Mouse (Mus musculus): Measurements from ENCODE around the gene Kctd15. TPM values are rescaled to one million over a fixed set of nuclear protein-coding genes. Genes with fewer than 3 reads are reported as not detected.
A peak's percentile ranks its signal among the peaks of the same experiment; 100 is the strongest.

Gene Kctd15
- polyA plus RNA-seq, 1 experiment from 2014 or later: 4.9 TPM

GRCm38 (mm10) chr7:34675120-34675790 lies 18.7 kb upstream of the Kctd15 start:
- peaks cover 34% of the 10 kb centered on the region for H3K27me3 ChIP-seq (replicated peaks; ENCODE audit: control insufficient read depth, insufficient read depth, low read length)
- no peak overlapping the region for H3K9ac ChIP-seq (ENCODE audit: low read depth, low read length)
- H3K4me1 ChIP-seq (replicated peaks; ENCODE audit: control insufficient read depth, insufficient read depth, low read length): no peaks in the 10 kb centered on the region
- H3K4me3 ChIP-seq (ENCODE audit: low read depth, low read length): no peak overlapping the region
- H3K27ac ChIP-seq (ENCODE audit: low read depth, low read length): no peak overlapping the region
- DNase-seq (ENCODE audit: low spot score) (no peak), ATAC-seq (replicated peaks; ENCODE audit: low FRiP score) (no peak)
- H3K4me2 ChIP-seq: no peak overlapping the region; the same call in 1 of the 2 replicates
- WGBS: 16% methylated on average over 42 of the region's 42 CpGs
- H3K9me3 ChIP-seq (ENCODE audit: control insufficient read depth, low read length): no peaks in the 10 kb centered on the region
- H3K36me3 ChIP-seq (ENCODE audit: control insufficient read depth, insufficient read depth, low read length): no peaks in the 10 kb centered on the region

- ATAC-seq (replicated peaks; ENCODE audit: low FRiP score) (no peak), DNase-seq (ENCODE audit: low spot score) (no peak)
- 77% methylated on average over 4 of the region's 4 CpGs for WGBS
- Histone ChIP-seq H3K36me3 (ENCODE audit: control insufficient read depth, insufficient read depth, low read length) (no peaks in the 10 kb centered on the region), H3K4me3 (ENCODE audit: low read depth, low read length) (no peak overlapping the region), H3K9me3 (ENCODE audit: control insufficient read depth, low read length) (no peaks in the 10 kb centered on the region), H3K9ac (ENCODE audit: low read depth, low read length) (no peak overlapping the region), H3K27me3 (replicated peaks; ENCODE audit: control insufficient read depth, insufficient read depth, low read length) (peaks cover 34% of the 10 kb centered on the region), H3K27ac (ENCODE audit: low read depth, low read length) (no peak overlapping the region), H3K4me2 (no peak overlapping the region), H3K4me1 (replicated peaks; ENCODE audit: control insufficient read depth, insufficient read depth, low read length) (no peaks in the 10 kb centered on the region)
These were observed 16.4 kb upstream of the Kctd15 start for GRCm38 (mm10) chr7:34672916-34673315.

GRCm38 (mm10) chr7:34671911-34672310 lies 15.4 kb upstream of the Kctd15 start:
- Histone ChIP-seq H3K27me3 (replicated peaks; ENCODE audit: control insufficient read depth, insufficient read depth, low read length) (peaks cover 34% of the 10 kb centered on the region), H3K9me3 (ENCODE audit: control insufficient read depth, low read length) (no peaks in the 10 kb centered on the region), H3K36me3 (ENCODE audit: control insufficient read depth, insufficient read depth, low read length) (no peaks in the 10 kb centered on the region), H3K9ac (ENCODE audit: low read depth, low read length) (no peak overlapping the region), H3K4me1 (replicated peaks; ENCODE audit: control insufficient read depth, insufficient read depth, low read length) (no peaks in the 10 kb centered on the region), H3K4me3 (ENCODE audit: low read depth, low read length) (no peak overlapping the region), H3K4me2 (no peak overlapping the region), H3K27ac (ENCODE audit: low read depth, low read length) (no peak overlapping the region)
- DNase-seq (ENCODE audit: low spot score): peak; percentile 76
- 0 out of 2 replicates have a peak, but pooled peaks have one; percentile 24 for ATAC-seq (replicated peaks; ENCODE audit: low FRiP score)
- WGBS: 2% methylated on average over 6 of the region's 6 CpGs

- 80% methylated on average over 3 of the region's 3 CpGs for WGBS
These were observed 14.2 kb upstream of the Kctd15 start for GRCm38 (mm10) chr7:34670778-34671177.

DNA sequence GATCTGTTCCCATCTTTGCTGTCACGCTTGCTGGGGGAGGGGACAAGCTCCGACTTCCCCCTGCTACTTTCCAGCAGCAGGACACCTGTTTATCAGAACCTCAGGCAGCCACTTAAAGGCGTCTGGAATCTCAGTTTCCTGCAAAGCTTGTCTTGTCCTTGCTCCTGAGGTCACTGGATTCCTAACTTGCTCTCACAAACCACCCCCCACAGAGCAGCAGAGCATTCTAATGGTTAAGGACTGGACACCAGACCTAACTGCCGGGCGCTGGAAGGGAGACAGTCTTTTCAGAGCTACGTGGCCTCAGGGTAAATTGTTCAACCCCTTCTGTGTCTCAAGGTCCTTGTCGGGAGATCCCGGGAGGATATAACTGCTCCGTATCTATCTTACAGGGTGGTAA lies 12.8 kb upstream of the Kctd15 start:
- H3K36me3 ChIP-seq (ENCODE audit: control insufficient read depth, insufficient read depth, low read length): no peaks in the 10 kb centered on the region
- 20% methylated on average over 9 of the region's 9 CpGs for WGBS
- H3K4me3 ChIP-seq (ENCODE audit: low read depth, low read length): no peak overlapping the region
- no peaks in the 10 kb centered on the region for H3K9me3 ChIP-seq (ENCODE audit: control insufficient read depth, low read length)
- no peak overlapping the region for H3K9ac ChIP-seq (ENCODE audit: low read depth, low read length)
- no peak for DNase-seq (ENCODE audit: low spot score)
- H3K4me1 ChIP-seq (replicated peaks; ENCODE audit: control insufficient read depth, insufficient read depth, low read length): no peaks in the 10 kb centered on the region
- H3K27me3 ChIP-seq (replicated peaks; ENCODE audit: control insufficient read depth, insufficient read depth, low read length): peaks cover 16% of the 10 kb centered on the region
- H3K4me2 ChIP-seq: no peak overlapping the region
- ATAC-seq (replicated peaks; ENCODE audit: low FRiP score): no peak
- no peak overlapping the region for H3K27ac ChIP-seq (ENCODE audit: low read depth, low read length)

More at GRCm38 (mm10) chr7:34670778-34671177, 14.2 kb upstream of the Kctd15 start:
- no peak for DNase-seq (ENCODE audit: low spot score)
- Histone ChIP-seq H3K4me1 (replicated peaks; ENCODE audit: control insufficient read depth, insufficient read depth, low read length) (no peaks in the 10 kb centered on the region), H3K9ac (ENCODE audit: low read depth, low read length) (no peak overlapping the region), H3K4me3 (ENCODE audit: low read depth, low read length) (no peak overlapping the region), H3K9me3 (ENCODE audit: control insufficient read depth, low read length) (no peaks in the 10 kb centered on the region), H3K4me2 (no peak overlapping the region), H3K36me3 (ENCODE audit: control insufficient read depth, insufficient read depth, low read length) (no peaks in the 10 kb centered on the region), H3K27me3 (replicated peaks; ENCODE audit: control insufficient read depth, insufficient read depth, low read length) (peaks cover 30% of the 10 kb centered on the region), H3K27ac (ENCODE audit: low read depth, low read length) (no peak overlapping the region)
- ATAC-seq (replicated peaks; ENCODE audit: low FRiP score): no peak

DNA sequence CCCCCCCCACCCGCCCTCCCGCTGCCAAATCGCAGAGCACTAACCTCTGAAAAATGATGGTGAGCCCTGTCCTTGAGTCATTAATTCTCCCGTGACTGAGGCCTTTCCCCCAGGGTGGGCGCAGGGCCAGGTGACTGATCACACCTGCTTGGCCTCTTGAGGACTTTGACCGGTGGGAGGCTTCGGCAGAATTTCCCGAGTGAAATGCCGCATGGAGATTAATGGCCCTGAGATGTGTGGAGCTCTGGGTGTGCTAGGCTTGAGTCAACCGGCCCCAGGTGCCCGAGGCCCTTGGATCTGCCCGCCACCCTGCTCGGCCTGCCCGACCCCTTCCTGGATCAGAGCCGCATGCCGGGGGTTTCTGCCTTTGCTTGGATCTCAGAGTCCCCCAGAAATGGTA lies 11.3 kb upstream of the Kctd15 start:
- Histone ChIP-seq H3K4me2 (no peak overlapping the region), H3K4me3 (ENCODE audit: low read depth, low read length) (no peak overlapping the region), H3K4me1 (replicated peaks; ENCODE audit: control insufficient read depth, insufficient read depth, low read length) (no peaks in the 10 kb centered on the region), H3K27ac (ENCODE audit: low read depth, low read length) (no peak overlapping the region), H3K36me3 (ENCODE audit: control insufficient read depth, insufficient read depth, low read length) (no peaks in the 10 kb centered on the region), H3K27me3 (replicated peaks; ENCODE audit: control insufficient read depth, insufficient read depth, low read length) (0 out of 2 replicates have a peak, but pooled peaks cover 2% of the 10 kb centered on the region), H3K9me3 (ENCODE audit: control insufficient read depth, low read length) (no peaks in the 10 kb centered on the region), H3K9ac (ENCODE audit: low read depth, low read length) (no peak overlapping the region)
- WGBS: 81% methylated on average over 16 of the region's 16 CpGs
- DNase-seq (ENCODE audit: low spot score) (no peak), ATAC-seq (replicated peaks; ENCODE audit: low FRiP score) (no peak)

- Histone ChIP-seq H3K9ac (ENCODE audit: low read depth, low read length) (no peak overlapping the region), H3K36me3 (ENCODE audit: control insufficient read depth, insufficient read depth, low read length) (no peaks in the 10 kb centered on the region), H3K4me2 (no peak overlapping the region), H3K4me1 (replicated peaks; ENCODE audit: control insufficient read depth, insufficient read depth, low read length) (no peaks in the 10 kb centered on the region), H3K4me3 (ENCODE audit: low read depth, low read length) (no peak overlapping the region), H3K9me3 (ENCODE audit: control insufficient read depth, low read length) (no peaks in the 10 kb centered on the region), H3K27me3 (replicated peaks; ENCODE audit: control insufficient read depth, insufficient read depth, low read length) (no peaks in the 10 kb centered on the region), H3K27ac (ENCODE audit: low read depth, low read length) (no peak overlapping the region)
- 43% methylated on average over 7 of the region's 7 CpGs for WGBS
- no peak for DNase-seq (ENCODE audit: low spot score)
- ATAC-seq (replicated peaks; ENCODE audit: low FRiP score): no peak
These were observed 6.6 kb upstream of the Kctd15 start for GRCm38 (mm10) chr7:34663145-34663544.

DNA sequence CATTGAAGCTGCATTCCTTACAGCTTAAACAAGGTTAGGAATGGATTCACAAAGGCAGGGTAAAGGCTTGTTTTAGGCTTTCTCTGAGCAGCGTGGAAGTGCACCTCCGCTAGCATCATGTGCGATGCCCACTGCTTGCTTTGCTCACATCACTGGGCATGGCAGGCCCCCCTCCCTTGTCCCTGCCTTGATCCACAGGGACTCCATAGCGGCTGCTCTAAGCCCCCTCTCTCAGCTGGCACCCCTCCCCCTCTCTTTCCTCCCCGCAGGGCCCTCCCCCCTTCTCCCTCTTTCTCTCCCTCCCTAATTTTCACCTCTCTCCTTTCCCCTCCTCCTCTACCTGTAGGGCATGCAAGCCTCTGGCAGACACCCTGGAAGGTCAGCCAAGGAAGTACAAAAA lies 5.7 kb upstream of the Kctd15 start:
- no peaks in the 10 kb centered on the region for H3K4me1 ChIP-seq (replicated peaks; ENCODE audit: control insufficient read depth, insufficient read depth, low read length)
- no peaks in the 10 kb centered on the region for H3K36me3 ChIP-seq (ENCODE audit: control insufficient read depth, insufficient read depth, low read length)
- no peak overlapping the region for H3K27ac ChIP-seq (ENCODE audit: low read depth, low read length)
- H3K4me2 ChIP-seq: no peak overlapping the region
- 28% methylated on average over 5 of the region's 5 CpGs for WGBS
- DNase-seq (ENCODE audit: low spot score): no peak
- H3K27me3 ChIP-seq (replicated peaks; ENCODE audit: control insufficient read depth, insufficient read depth, low read length): no peaks in the 10 kb centered on the region
- H3K9ac ChIP-seq (ENCODE audit: low read depth, low read length): no peak overlapping the region
- H3K9me3 ChIP-seq (ENCODE audit: control insufficient read depth, low read length): no peaks in the 10 kb centered on the region
- no peak for ATAC-seq (replicated peaks; ENCODE audit: low FRiP score)
- H3K4me3 ChIP-seq (ENCODE audit: low read depth, low read length): no peak overlapping the region

GRCm38 (mm10) chr7:34659386-34660085 lies 3.0 kb upstream of the Kctd15 start:
- Histone ChIP-seq H3K36me3 (ENCODE audit: control insufficient read depth, insufficient read depth, low read length) (no peaks in the 10 kb centered on the region), H3K4me2 (no peak overlapping the region), H3K4me3 (ENCODE audit: low read depth, low read length) (no peak overlapping the region), H3K27ac (ENCODE audit: low read depth, low read length) (no peak overlapping the region), H3K9me3 (ENCODE audit: control insufficient read depth, low read length) (no peaks in the 10 kb centered on the region), H3K27me3 (replicated peaks; ENCODE audit: control insufficient read depth, insufficient read depth, low read length) (peaks cover 18% of the 10 kb centered on the region), H3K4me1 (replicated peaks; ENCODE audit: control insufficient read depth, insufficient read depth, low read length) (no peaks in the 10 kb centered on the region), H3K9ac (ENCODE audit: low read depth, low read length) (no peak overlapping the region)
- DNase-seq (ENCODE audit: low spot score): no peak
- no peak for ATAC-seq (replicated peaks; ENCODE audit: low FRiP score)
- 68% methylated on average over 6 of the region's 6 CpGs for whole genome bisulfite sequencing

All from liver, embryonic 11.5 days (tissue).